ENCODE assay signal across 8 mouse cellular contexts in the genomic region with DNA sequence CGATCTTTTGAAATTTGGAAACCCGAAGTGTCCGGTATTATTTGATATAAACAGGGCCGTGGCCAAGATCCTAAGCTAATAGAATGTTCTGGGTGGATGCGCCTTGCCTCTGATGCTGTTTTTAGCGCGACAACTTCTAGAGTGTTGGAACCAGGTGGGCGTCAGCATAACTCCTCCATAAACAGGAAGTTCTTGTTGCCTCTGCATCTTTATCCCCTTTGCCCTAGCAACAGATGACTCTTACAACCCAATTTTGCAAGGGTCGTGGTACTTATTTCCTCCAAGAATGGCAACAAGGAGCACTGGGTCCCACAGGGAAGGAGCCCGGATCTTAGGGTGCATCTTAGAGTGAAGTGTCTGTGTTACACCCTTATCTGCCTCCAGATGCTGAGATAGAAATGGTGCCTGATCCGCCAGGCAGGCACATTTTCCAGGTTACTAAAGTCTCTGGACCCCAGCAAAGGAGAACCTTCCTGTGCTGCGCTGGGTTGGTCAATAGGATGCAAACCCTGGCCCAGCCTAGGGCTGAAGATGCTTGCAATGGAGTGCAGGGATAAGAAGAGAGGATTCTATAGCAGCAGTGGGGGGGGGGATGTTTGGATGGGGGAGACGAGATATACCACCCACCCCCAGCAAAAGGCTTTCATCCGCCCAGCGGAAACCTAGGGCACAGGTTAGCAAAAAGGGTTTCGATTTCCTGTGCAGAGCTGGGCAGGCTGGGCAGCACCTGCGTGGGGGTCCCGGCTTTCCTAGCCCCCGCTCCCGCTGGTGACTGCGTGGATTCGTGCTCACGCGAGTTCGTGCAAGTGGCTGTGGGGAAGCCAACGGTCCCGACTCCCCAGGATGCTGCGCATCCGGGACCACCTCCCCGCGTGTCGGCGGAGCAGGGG. TPM values are rescaled to one million over a fixed set of nuclear protein-coding genes. Genes with fewer than 3 reads are reported as not detected.
A peak's percentile ranks its signal among the peaks of the same experiment; 100 is the strongest.
DNase-seq lines count a peak whose midpoint lies in the region; ATAC-seq and TF ChIP-seq lines count a peak whose summit lies in the region.

No protein-coding gene starts in this region.

- no peaks in the 10 kb centered on the region for H3K9me3 ChIP-seq in hindbrain, embryonic 11.5 days (ENCODE audit: control insufficient read depth, low read length)
- peaks cover 7% of the 10 kb centered on the region; the same call in 1 of the 2 replicates for H3K9me3 ChIP-seq in midbrain, embryonic 10.5 days (replicated peaks)

- peak; percentile 61 for ATAC-seq in hindbrain, embryonic 11.5 days (ENCODE audit: low FRiP score)

- peaks cover 6% of the 10 kb centered on the region; the same call in 1 of the 2 replicates for H3K27me3 ChIP-seq in liver, adult 2 months (ENCODE audit: control insufficient read depth, insufficient read depth, low read length)
- no peaks in the 10 kb centered on the region for H3K27me3 ChIP-seq in hindbrain, embryonic 11.5 days (ENCODE audit: control insufficient read depth, insufficient read depth, low read length)
- H3K27me3 ChIP-seq in midbrain, embryonic 10.5 days (ENCODE audit: low read depth, poor library complexity, severe bottlenecking) = peaks cover 92% of the 10 kb centered on the region

- H3K27ac ChIP-seq in liver, adult 2 months (replicated peaks; ENCODE audit: insufficient read depth, low read depth, low read length) = no peak overlapping the region
- H3K27ac ChIP-seq in hindbrain, embryonic 11.5 days (ENCODE audit: low read depth, low read length) = no peak overlapping the region
- H3K27ac ChIP-seq in midbrain, embryonic 10.5 days (replicated peaks) = peak overlapping the region; percentile 84

- no peaks in the 10 kb centered on the region for H3K79me2 ChIP-seq in liver, adult 2 months (ENCODE audit: control insufficient read depth, insufficient read depth, low read length)

- TF ChIP-seq POLR2A in liver, adult 2 months (IDR thresholded peaks at IDR 0.05; ENCODE audit: extremely low read depth, insufficient read depth, low read length) = no peak
- TF ChIP-seq POLR2A in brain, embryonic 14.5 days (IDR thresholded peaks at IDR 0.05; ENCODE audit: borderline replicate concordance, extremely low read depth, insufficient read depth, insufficient read length, poor library complexity, severe bottlenecking) = no peak

- H3K36me3 ChIP-seq in liver, adult 2 months (ENCODE audit: control insufficient read depth, insufficient read depth, low read length) = no peaks in the 10 kb centered on the region
- no peaks in the 10 kb centered on the region for H3K36me3 ChIP-seq in hindbrain, embryonic 11.5 days (ENCODE audit: control insufficient read depth, insufficient read depth, low read length)
- no peaks in the 10 kb centered on the region; the same call in 1 of the 2 replicates for H3K36me3 ChIP-seq in midbrain, embryonic 10.5 days

- no peak for TF ChIP-seq CTCF in liver, adult 2 months (IDR thresholded peaks at IDR 0.05; ENCODE audit: low read depth, low read length)
- no peak for TF ChIP-seq CTCF in brain, embryonic 14.5 days (IDR thresholded peaks at IDR 0.05; ENCODE audit: borderline replicate concordance, extremely low read depth, insufficient read depth, insufficient read length)

- intact Hi-C loops in left cerebral cortex, postnatal 36 days (cut with DNase I) = loop anchor here (5.0 kb wide), 1 partner anchor 71 kb away; no protein-coding TSS in a partner anchor

- no peak overlapping the region for H3K9ac ChIP-seq in liver, adult 2 months (ENCODE audit: low read depth, low read length)
- peak overlapping the region; percentile 64 for H3K9ac ChIP-seq in hindbrain, embryonic 11.5 days (ENCODE audit: low read depth, low read length)

- peak overlapping the region; percentile 97 for H3K4me2 ChIP-seq in hindbrain, embryonic 11.5 days (replicated peaks; ENCODE audit: low read depth, low read length)

- 23% methylated on average over 33 of the region's 33 CpGs for WGBS in liver, adult 2 months
- 22% methylated on average over 33 of the region's 33 CpGs for WGBS in hindbrain, embryonic 11.5 days
- 21% methylated on average over 33 of the region's 33 CpGs for WGBS in midbrain, embryonic 10.5 days

- H3K4me3 ChIP-seq in liver, adult 2 months (ENCODE audit: insufficient read depth, low read depth, low read length) = peak overlapping the region; percentile 38; the same call in 1 of the 2 replicates
- peak overlapping the region; percentile 71 for H3K4me3 ChIP-seq in hindbrain, embryonic 11.5 days (ENCODE audit: low read depth, low read length)
- peak overlapping the region; percentile 77 for H3K4me3 ChIP-seq in midbrain, embryonic 10.5 days

- DNase-seq in liver, adult 2 months (ENCODE audit: extremely low read depth, low read depth, low spot score) = no peak
- DNase-seq in liver = no peak
- DNase-seq in brain, embryonic 14.5 days (ENCODE audit: low read depth) = peak; percentile 18
- DNase-seq in hindbrain, embryonic 11.5 days (ENCODE audit: low spot score) = peak; percentile 27
- no peak for DNase-seq in midbrain, embryonic 10.5 days (ENCODE audit: low spot score)
- DNase-seq in thymus, postnatal 10 days (ENCODE audit: low spot score in 2 of 2) = peak; percentile 22 to 37
- DNase-seq in left cerebral cortex, postnatal 36 days (ENCODE audit: low spot score in 2 of 2) = no peak
- no peak for DNase-seq in spleen, postnatal 36 days (ENCODE audit: low spot score in 2 of 2)

- H3K4me1 ChIP-seq in liver, adult 2 months (ENCODE audit: control insufficient read depth, insufficient read depth, low read length) = no peaks in the 10 kb centered on the region
- H3K4me1 ChIP-seq in hindbrain, embryonic 11.5 days (replicated peaks; ENCODE audit: control insufficient read depth, insufficient read depth, low read length) = no peaks in the 10 kb centered on the region
- peaks cover 14% of the 10 kb centered on the region for H3K4me1 ChIP-seq in midbrain, embryonic 10.5 days

RNA-seq across cellular contexts. Expression of a gene that starts 0.8 kb away (rescaled TPM):
- 0.13 TPM in 1 of 2 replicates, not detected in the other for total RNA-seq in liver, adult 2 months (2014; rRNA removed)
- not detected in 2 replicates for polyA plus RNA-seq in liver, adult 2 months (2012; rRNA removed)
- polyA plus RNA-seq in brain, embryonic 14.5 days (2012; rRNA removed) = 2.4 and 3.6 TPM in 2 replicates
- 1.2 and 2.2 TPM in 2 replicates for polyA plus RNA-seq in hindbrain, embryonic 11.5 days (2014; fragmentation: Nextera tagmentation; extraction: Ambion mirVana)
- polyA plus RNA-seq in midbrain, embryonic 10.5 days (2016; fragmentation: Nextera tagmentation; extraction: Ambion mirVana) = 2.3 and 2.7 TPM in 2 replicates
- 100 to 1,000 TPM; 454 to 507 TPM for total RNA-seq in left cerebral cortex, postnatal 36 days (2021)

Comparison
In these comparisons a context has a peak if more than half of its experiments do, and no peak if none do; other contexts are left out.
1. DNase-seq: peak in brain, embryonic 14.5 days (single experiment), hindbrain, embryonic 11.5 days (single experiment) and thymus, postnatal 10 days (2 of 2); none in liver, adult 2 months (single experiment), liver (single experiment), midbrain, embryonic 10.5 days (single experiment), left cerebral cortex, postnatal 36 days (0 of 2) and spleen, postnatal 36 days (0 of 2).
2. Peak in every context shown above with its lines, with median percentiles within 50 percentile points of each other: H3K4me3 ChIP-seq.